Mouse (Mus musculus) liver, postnatal 0 days (tissue): Measurements from ENCODE around the gene Gramd4. TPM values are rescaled to one million over a fixed set of nuclear protein-coding genes. Genes with fewer than 3 reads are reported as not detected.

Experiments used
- ATAC-seq: fragments of 200-750 bp; cut with Nextera tagmentation; 2 replicates; pipeline ENCODE4 v1.8.0; 2017; ENCODE audit warnings: mild to moderate bottlenecking, moderate library complexity
- DNase-seq: peaks from one replicate; pipeline ENCODE4 v3.0.0-alpha.2; 2016
- H3K27ac ChIP-seq: fragments of 300-500 bp; sonication (generic); 2 replicates; pipeline ENCODE4 v1.5.1; 2014; ENCODE audit warnings: antibody characterized with exemption, moderate library complexity, mild to moderate bottlenecking, low read depth
- H3K27me3 ChIP-seq: fragments of 300-500 bp; sonication (generic); 2 replicates; pipeline ENCODE4 v1.6.1; 2014; ENCODE audit warnings: low read length, control low read depth, mixed read lengths; ENCODE audit not compliant: insufficient read depth
- H3K36me3 ChIP-seq: fragments of 300-500 bp; sonication (generic); replicated peaks from 2 replicates; pipeline ENCODE4 v1.6.1; 2014; ENCODE audit warnings: mild to moderate bottlenecking, control low read depth, low read length, moderate library complexity, mixed read lengths; ENCODE audit not compliant: insufficient read depth
- H3K4me1 ChIP-seq: fragments of 300-500 bp; sonication (generic); 2 replicates; pipeline ENCODE4 v1.6.1; 2014; ENCODE audit warnings: antibody characterized with exemption, mild to moderate bottlenecking, control low read depth; ENCODE audit not compliant: insufficient read depth
- H3K4me2 ChIP-seq: fragments of 300-500 bp; sonication (generic); 2 replicates; pipeline ENCODE4 v1.6.1; 2014; ENCODE audit warnings: low read depth, mild to moderate bottlenecking, low read length, moderate library complexity, mixed read lengths
- H3K4me3 ChIP-seq: fragments of 300-500 bp; sonication (generic); 2 replicates; pipeline ENCODE4 v1.5.1; 2014; ENCODE audit warnings: low read depth, low read length
- H3K9ac ChIP-seq: fragments of 300-500 bp; sonication (generic); replicated peaks from 2 replicates; pipeline ENCODE4 v1.6.1; 2014; ENCODE audit warnings: mild to moderate bottlenecking, moderate library complexity
- H3K9me3 ChIP-seq: fragments of 300-500 bp; sonication (generic); 2 replicates; pipeline ENCODE4 v1.6.1; 2016; ENCODE audit warnings: mild to moderate bottlenecking, control low read depth, low read length, mixed read lengths
- CTCF ChIP-seq: sonication (generic); IDR thresholded peaks from 2 replicates; pipeline ENCODE4 v1.5.1; 2016; ENCODE audit warnings: antibody characterized with exemption, low read depth
- EP300 ChIP-seq: IDR thresholded peaks from 2 replicates; pipeline ENCODE4 v1.6.1; 2016; ENCODE audit warnings: antibody characterized with exemption, low read depth, mild to moderate bottlenecking
- whole genome bisulfite sequencing: fragments of 180-500 bp; shearing (Covaris S2); extraction: QIAGEN DNeasy Blood & Tissue Kit; methylation state at CpG from one replicate; pipeline ENCODE4 v1.1.7; 2014; ENCODE audit not compliant: insufficient replicate concordance; 5-methylcytosine and 5-hydroxymethylcytosine counted together
- polyA plus RNA-seq: library from polyadenylated mRNA; unstranded; fragments of >200 nt; fragmentation: Nextera tagmentation; extraction: Ambion mirVana; gene quantifications from 2 replicates; pipeline ENCODE4 v1.2.1, GENCODE M21; 2015

Gene Gramd4
- polyA plus RNA-seq, 1 experiment from 2014 or later, result 3.7 TPM

DNA sequence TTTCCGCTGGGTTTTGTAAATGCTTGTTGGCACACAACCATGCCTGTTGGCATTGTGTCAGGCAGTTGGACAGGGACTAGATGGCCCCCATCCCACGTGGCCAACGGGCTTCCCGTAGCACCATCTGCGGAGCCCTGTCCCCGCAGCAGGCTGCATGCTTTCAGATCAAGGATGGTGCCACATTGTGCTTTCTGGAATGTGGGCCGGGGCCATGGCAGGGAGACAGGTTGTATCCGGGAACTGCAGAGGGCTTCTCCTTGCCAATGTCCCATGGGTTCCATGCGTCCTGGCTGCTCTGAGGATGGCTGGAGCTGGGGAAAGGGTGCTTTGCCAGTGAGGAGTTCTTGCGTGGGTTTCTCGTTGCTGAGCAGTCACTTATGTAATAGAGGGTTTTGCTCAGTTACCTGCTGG lies 25.1 kb downstream of the Gramd4 start:
- DNase-seq, result no peak
- H3K4me2 ChIP-seq, result no peak overlapping the region
- no peak overlapping the region for H3K4me3 ChIP-seq
- no peak overlapping the region for H3K9ac ChIP-seq
- H3K27ac ChIP-seq, result no peak overlapping the region
- H3K9me3 ChIP-seq, result no peaks in the 10 kb centered on the region
- peaks cover 2% of the 10 kb centered on the region; the same call in 1 of the 2 replicates for H3K36me3 ChIP-seq
- no peaks in the 10 kb centered on the region for H3K27me3 ChIP-seq
- 87% methylated on average over 11 of the region's 11 CpGs for WGBS
- no peak for ATAC-seq
- no peak for TF ChIP-seq EP300
- no peak for TF ChIP-seq CTCF
- peaks cover 27% of the 10 kb centered on the region for H3K4me1 ChIP-seq

GRCm38 (mm10) chr15:86083261-86083741 lies 25.8 kb downstream of the Gramd4 start:
- ATAC-seq (no peak), DNase-seq (no peak)
- Histone ChIP-seq H3K4me1 (peaks cover 31% of the 10 kb centered on the region), H3K27me3 (no peaks in the 10 kb centered on the region), H3K36me3 (peaks cover 2% of the 10 kb centered on the region; the same call in 1 of the 2 replicates), H3K9me3 (no peaks in the 10 kb centered on the region), H3K27ac (no peak overlapping the region), H3K9ac (no peak overlapping the region), H3K4me2 (no peak overlapping the region), H3K4me3 (no peak overlapping the region)
- 16% methylated on average over 6 of the region's 6 CpGs for WGBS
- TF ChIP-seq CTCF (no peak), EP300 (no peak)

GRCm38 (mm10) chr15:86085301-86086225 lies 28.1 kb downstream of the Gramd4 start:
- no peak overlapping the region for H3K4me2 ChIP-seq

GRCm38 (mm10) chr15:86086291-86086706 lies 28.8 kb downstream of the Gramd4 start:
- H3K4me2 ChIP-seq, result no peak overlapping the region
- H3K9me3 ChIP-seq, result no peaks in the 10 kb centered on the region
- ATAC-seq (no peak), DNase-seq (no peak)
- H3K9ac ChIP-seq, result no peak overlapping the region
- H3K4me3 ChIP-seq, result no peak overlapping the region
- H3K27me3 ChIP-seq, result no peaks in the 10 kb centered on the region
- 82% methylated on average over 8 of the region's 8 CpGs for WGBS
- no peak for TF ChIP-seq EP300
- TF ChIP-seq CTCF, result no peak
- peak overlapping the region; percentile 60 for H3K27ac ChIP-seq
- H3K36me3 ChIP-seq, result 0 out of 2 replicates have a peak, but pooled peaks cover 2% of the 10 kb centered on the region
- H3K4me1 ChIP-seq, result peaks cover 51% of the 10 kb centered on the region

More at GRCm38 (mm10) chr15:86085301-86086225, 28.1 kb downstream of the Gramd4 start:
- DNase-seq (peak; percentile 58), ATAC-seq (peak; percentile 40; the same call in 1 of the 2 replicates)
- peak overlapping the region; percentile 60 for H3K27ac ChIP-seq
- H3K27me3 ChIP-seq, result no peaks in the 10 kb centered on the region
- WGBS, result 42% methylated on average over 17 of the region's 17 CpGs
- H3K4me3 ChIP-seq, result no peak overlapping the region
- H3K9ac ChIP-seq, result no peak overlapping the region
- 0 out of 2 replicates have a peak, but pooled peaks cover 2% of the 10 kb centered on the region for H3K36me3 ChIP-seq
- no peaks in the 10 kb centered on the region for H3K9me3 ChIP-seq
- no peak for TF ChIP-seq EP300
- TF ChIP-seq CTCF, result peak; percentile 88
- H3K4me1 ChIP-seq, result peaks cover 45% of the 10 kb centered on the region

DNA sequence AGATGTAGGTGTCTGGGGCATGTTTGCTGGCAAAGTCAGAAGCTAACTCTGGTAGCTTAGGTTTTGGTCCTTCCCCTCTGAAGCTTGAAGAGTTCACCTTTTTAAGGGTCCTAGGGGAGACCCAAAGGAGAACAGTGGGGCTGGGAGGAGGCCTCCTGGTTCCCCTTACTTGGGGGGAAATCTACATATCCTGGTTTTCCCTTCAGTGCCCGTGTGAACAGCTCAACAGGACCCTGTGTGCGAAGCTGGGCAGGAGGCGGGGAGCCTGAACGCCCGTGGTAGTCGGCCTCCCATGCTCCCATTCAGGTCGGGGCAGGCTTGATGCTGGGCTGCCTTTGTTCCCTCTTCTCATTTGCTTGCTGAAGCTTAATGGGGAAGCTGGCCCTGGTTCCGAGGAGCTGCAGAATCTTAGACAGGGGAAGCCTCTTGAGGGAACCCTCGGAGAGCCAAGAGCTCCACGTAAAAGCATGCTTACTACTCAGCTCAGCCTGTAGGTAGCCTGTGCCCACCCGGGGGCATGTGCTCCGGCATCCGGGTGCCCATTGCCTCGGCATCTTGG lies 30.2 kb downstream of the Gramd4 start:
- no peak overlapping the region for H3K9ac ChIP-seq
- ATAC-seq, result no peak
- H3K4me2 ChIP-seq, result no peak overlapping the region
- 0 out of 2 replicates have a peak, but pooled peaks cover 2% of the 10 kb centered on the region for H3K36me3 ChIP-seq
- H3K9me3 ChIP-seq, result no peaks in the 10 kb centered on the region
- no peak overlapping the region for H3K27ac ChIP-seq
- 64% methylated on average over 14 of the region's 14 CpGs for WGBS
- DNase-seq, result no peak
- no peak overlapping the region for H3K4me3 ChIP-seq
- no peaks in the 10 kb centered on the region for H3K27me3 ChIP-seq
- no peak for TF ChIP-seq EP300
- no peak for TF ChIP-seq CTCF
- H3K4me1 ChIP-seq, result peaks cover 53% of the 10 kb centered on the region

GRCm38 (mm10) chr15:86088266-86088790 lies 30.8 kb downstream of the Gramd4 start:
- Histone ChIP-seq H3K36me3 (0 out of 2 replicates have a peak, but pooled peaks cover 2% of the 10 kb centered on the region), H3K9me3 (no peaks in the 10 kb centered on the region), H3K4me2 (no peak overlapping the region), H3K27ac (no peak overlapping the region), H3K27me3 (no peaks in the 10 kb centered on the region), H3K4me1 (peaks cover 57% of the 10 kb centered on the region), H3K9ac (no peak overlapping the region), H3K4me3 (no peak overlapping the region)
- no peak for ATAC-seq
- 69% methylated on average over 11 of the region's 11 CpGs for WGBS
- no peak for TF ChIP-seq CTCF
- TF ChIP-seq EP300, result no peak
- no peak for DNase-seq
